Mouse (Mus musculus) brain, embryonic 14.5 days (tissue): Measurements from ENCODE around the gene BC024978.

Experiments
- CTCF ChIP-seq: fragments of 200-500 bp; IDR thresholded peaks from 2 replicates; pipeline ENCODE4 v1.5.1; 2012; ENCODE audit warnings: inconsistent platforms, mild to moderate bottlenecking, moderate library complexity, borderline replicate concordance; ENCODE audit not compliant: insufficient read depth, insufficient read length; ENCODE audit errors: extremely low read depth
- POLR2A ChIP-seq: fragments of 200-500 bp; IDR thresholded peaks from 2 replicates; pipeline ENCODE4 v1.6.1; 2012; ENCODE audit warnings: mild to moderate bottlenecking, inconsistent platforms, borderline replicate concordance; ENCODE audit not compliant: poor library complexity, insufficient read depth, insufficient read length, severe bottlenecking; ENCODE audit errors: extremely low read depth

GRCm38 (mm10) chr7:27170981-27171380, 24.6 kb upstream of the BC024978 start:
- TF ChIP-seq POLR2A (no peak), CTCF (no peak)
